Mouse (Mus musculus) CH12.LX (cell line): ENCODE data around the gene Mast3.

ENCODE experiments used
- CHD1 ChIP-seq: IDR thresholded peaks from 2 replicates; pipeline ENCODE4 v1.6.1; 2012; ENCODE audit warnings: low read depth, low read length, improper control_type of control experiment, inconsistent platforms
- CTCF ChIP-seq, 2 experiments: IDR thresholded peaks in 1 of 2; conservative IDR thresholded peaks in 1 of 2; 2 replicates each; pipeline ENCODE4 v1.5.1; 2011 to 2012; ENCODE audit warnings: low read depth in 2 of 2, low read length in 2 of 2, improper control_type of control experiment in 1 of 2, inconsistent platforms in 1 of 2, mild to moderate bottlenecking in 1 of 2, moderate library complexity in 1 of 2
- PAX5 ChIP-seq: IDR thresholded peaks from 2 replicates; pipeline ENCODE4 v1.6.1; 2012; ENCODE audit warnings: low read length, inconsistent platforms, mixed read lengths
- TBP ChIP-seq: conservative IDR thresholded peaks from 2 replicates; pipeline ENCODE4 v1.6.1; 2011; ENCODE audit warnings: low read depth, low read length, improper control_type of control experiment
- USF2 ChIP-seq: conservative IDR thresholded peaks from 2 replicates; pipeline ENCODE4 v1.6.1; 2011; ENCODE audit warnings: low read depth, low read length, improper control_type of control experiment
- ZNF384 ChIP-seq: IDR thresholded peaks from 2 replicates; pipeline ENCODE4 v1.6.1; 2012; ENCODE audit warnings: low read depth, low read length, improper control_type of control experiment, inconsistent platforms

- TF ChIP-seq PAX5, result no peak
- TF ChIP-seq CHD1, result no peak
- TF ChIP-seq ZNF384, result no peak
- no peak for TF ChIP-seq USF2
- TF ChIP-seq CTCF (conservative IDR thresholded peaks at IDR 0.05 in 1 of 2, IDR thresholded peaks at IDR 0.05 in 1 of 2; ENCODE audit: low read depth in 2 of 2, low read length in 2 of 2), result no peak
- TF ChIP-seq TBP, result no peak
These were observed 45.4 kb upstream of the Mast3 start for GRCm38 (mm10) chr8:70850132-70850845.
